Mouse (Mus musculus): ENCODE data around the gene Cnbp. TPM values are rescaled to one million over a fixed set of nuclear protein-coding genes. Genes with fewer than 3 reads are reported as not detected.

Gene Cnbp
- polyA plus RNA-seq (2012; rRNA removed), result 256 and 292 TPM in 2 replicates

DNA sequence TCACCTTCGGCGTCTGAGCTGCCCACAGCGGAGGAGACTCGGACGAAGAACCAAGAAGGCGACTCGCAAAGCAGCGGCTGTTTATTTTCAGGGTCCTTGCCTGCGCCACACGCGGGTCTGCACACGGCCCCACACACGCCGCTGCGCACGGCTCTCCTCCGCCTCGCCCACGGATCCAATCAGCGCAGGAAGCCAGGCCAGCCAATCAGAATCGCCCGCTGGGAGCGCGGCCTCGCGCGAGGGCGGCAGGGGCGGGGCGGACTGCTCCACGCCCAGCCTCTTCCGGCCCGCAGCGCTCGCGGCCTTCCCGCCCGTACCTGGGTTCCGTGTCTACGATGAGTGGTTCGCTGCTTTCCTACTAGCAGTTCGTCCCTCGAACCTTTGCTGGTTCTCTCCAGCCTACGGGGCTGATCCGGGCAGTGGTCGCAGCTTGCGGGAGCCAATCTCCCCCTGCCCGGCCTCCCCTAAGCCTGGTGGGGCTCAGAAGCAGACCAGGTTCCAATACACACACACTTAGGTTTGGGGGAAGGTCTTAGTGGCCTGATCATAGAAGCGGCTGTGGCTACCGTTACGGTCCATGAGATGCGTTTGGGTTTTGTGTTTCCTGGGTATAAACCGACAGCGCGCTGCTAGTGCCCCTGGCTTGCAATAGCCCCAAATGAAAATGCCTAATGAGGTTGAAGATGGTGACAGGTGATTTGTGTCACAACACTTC, at the start of gene Cnbp:
TSS of gene Cnbp (minus strand) at position 207 of the 715 bp plus-strand sequence.
- DNase-seq (ENCODE audit: low read depth), result no peak

DNA sequence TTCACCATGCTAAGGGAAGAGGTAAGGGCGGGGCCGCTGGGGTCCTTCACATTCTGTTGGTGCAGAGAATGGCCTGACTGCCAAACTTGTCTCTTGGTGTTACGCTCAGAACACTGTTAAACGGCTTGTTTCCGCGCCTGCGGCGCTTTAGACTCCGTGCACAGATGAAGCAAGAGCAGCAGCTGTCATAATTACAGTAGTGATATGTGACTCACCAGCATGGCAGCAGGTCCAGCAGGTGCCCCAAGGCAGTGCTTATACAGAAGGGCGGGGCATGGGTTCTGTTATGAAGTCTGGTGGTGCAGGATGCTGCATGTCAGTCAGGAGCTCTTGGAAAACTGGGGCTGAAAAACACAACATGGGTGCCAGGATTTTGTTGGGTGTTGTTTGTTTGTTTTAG, 47.1 kb upstream of the Cnbp start:
- DNase-seq (ENCODE audit: low read depth), result peak; percentile 69

DNA sequence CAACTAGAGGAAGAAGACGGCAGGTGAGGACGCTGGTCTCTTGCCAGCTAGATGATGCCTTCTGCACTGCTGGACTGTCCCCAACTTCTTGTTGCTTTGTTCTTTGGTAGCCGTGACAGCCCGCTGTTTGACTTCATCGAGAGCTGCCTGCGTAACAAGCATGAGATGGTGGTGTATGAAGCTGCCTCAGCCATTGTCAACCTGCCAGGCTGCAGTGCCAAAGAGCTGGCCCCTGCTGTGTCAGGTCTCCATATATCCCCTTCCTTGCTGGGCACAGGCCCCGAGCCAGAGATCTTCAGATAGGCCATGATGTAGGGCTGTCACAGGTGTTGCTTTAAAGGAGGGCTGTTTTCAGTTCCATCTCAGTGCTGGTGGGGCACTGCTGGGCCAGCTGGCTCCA, 43.0 kb upstream of the Cnbp start:
- DNase-seq (ENCODE audit: low read depth), result no peak

- DNase-seq (ENCODE audit: low read depth), result peak; percentile 72
Observed at GRCm38 (mm10) chr6:87887594-87888233, 36.8 kb upstream of the Cnbp start, which contains the start of gene Copg1. Gene Copg1, plus strand, starts transcription at chr6:87887814.

DNA sequence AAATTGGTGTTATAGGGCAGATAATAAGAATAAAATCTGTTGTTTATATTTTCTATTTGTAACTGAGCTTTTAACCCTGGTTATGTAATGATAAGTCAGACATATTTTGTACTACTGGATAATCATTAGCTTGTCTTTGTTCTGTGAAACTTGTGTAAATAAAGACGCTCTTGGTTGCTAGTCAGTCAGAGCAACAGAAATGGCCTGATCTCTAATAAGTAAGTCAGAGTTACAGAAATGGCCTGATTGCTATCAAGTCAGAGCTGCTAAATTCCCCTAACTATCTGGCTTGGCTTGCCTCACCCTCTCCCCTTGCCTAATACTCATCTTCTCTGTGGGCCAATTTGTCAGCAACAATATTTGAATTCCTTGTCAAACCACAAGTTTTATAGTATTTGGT, 35.8 kb upstream of the Cnbp start:
- no peak for DNase-seq (ENCODE audit: low read depth)

- DNase-seq (ENCODE audit: low read depth), result no peak
Observed at GRCm38 (mm10) chr6:87882816-87883215, 31.9 kb upstream of the Cnbp start.

DNA sequence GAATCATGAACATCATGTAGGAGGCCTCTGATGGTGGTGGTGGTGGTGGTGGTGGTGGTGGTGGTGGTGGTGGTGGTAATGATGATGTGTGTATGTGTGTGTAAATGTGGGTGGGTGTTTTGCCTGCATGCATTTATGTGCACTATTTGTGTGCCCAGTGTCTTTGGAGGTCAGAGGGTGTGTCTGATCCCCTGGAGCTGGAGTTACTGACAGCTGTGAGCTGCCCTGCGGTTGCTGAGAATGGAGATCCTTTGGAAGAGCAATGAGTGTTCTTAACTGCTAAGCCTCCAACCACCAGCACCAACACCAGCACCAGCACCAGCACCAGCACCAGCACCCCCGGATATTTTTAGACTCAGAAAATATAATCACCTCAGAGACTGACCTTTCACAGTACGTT, 31.3 kb upstream of the Cnbp start:
- no peak for DNase-seq (ENCODE audit: low read depth)

- DNase-seq (ENCODE audit: low read depth), result no peak
Observed at GRCm38 (mm10) chr6:87879628-87880027, 28.7 kb upstream of the Cnbp start.

- DNase-seq (ENCODE audit: low read depth), result no peak
Observed at GRCm38 (mm10) chr6:87879010-87879409, 28.1 kb upstream of the Cnbp start.

DNA sequence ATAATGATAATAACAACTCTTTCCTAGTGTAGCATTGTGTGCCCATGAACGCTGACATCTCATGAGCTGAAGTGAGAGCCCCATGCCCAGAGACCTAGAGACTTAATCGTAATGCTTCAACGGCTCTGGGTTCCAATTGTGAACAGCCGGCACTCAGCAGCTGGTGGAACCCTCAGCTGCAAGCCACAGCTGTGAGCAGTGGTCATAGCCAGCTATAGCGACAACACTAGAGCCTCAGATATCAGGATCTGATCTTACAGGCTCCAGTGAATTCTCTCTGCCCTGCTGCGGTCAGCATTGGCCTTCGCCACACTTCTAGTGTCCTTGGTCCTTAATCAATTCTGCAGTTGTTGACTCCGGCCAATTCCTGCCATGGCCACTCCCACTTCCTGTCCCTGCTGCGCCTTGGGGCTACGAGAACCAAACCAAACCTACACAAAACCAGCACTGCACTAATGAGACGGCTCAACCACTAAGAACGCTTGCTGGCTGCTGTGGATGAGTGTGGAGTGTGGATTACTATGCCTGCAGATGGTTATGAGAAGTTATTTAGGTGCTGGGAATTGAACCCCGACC, 25.2 kb upstream of the Cnbp start:
- DNase-seq (ENCODE audit: low read depth), result no peak

DNA sequence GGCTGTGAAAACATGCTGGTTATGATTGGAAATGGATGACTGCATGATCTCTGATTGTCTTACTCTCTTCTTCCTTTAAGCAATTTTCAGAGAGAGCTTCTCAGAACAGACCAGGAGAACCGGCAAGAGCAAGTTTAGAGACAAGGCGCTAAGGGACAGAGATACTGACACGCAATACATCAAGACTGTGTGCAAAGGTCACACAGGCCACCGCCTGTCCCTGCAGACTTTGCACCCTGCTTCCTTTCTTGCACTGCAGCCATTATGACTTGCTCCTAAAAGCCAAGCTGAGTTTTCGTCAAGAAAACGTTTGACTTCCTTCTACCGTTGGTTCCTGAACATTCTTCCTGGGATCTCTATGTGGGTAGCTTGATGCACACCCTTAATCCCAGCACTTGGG, 24.7 kb upstream of the Cnbp start:
- DNase-seq (ENCODE audit: low read depth), result no peak

DNA sequence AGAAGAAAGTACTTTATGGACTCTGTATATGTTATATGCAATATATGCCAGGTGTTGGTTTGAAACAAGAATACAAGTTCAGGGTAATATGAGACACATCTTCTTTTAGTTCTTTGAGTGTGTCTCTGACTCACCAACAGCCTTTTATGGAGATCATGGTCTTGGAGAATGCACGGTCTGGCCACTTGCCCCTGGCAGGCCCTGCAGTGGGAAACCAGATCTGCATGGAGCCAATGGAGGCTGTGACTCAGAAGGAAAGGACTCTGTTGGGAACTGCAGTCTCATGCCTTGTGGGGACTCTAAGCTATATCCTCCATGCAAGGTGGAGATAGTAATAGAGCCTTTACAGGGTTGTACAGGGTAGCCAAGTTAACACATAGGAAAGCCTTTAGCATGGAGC, 24.2 kb upstream of the Cnbp start:
- no peak for DNase-seq (ENCODE audit: low read depth)

- no peak for DNase-seq (ENCODE audit: low read depth)
Observed at GRCm38 (mm10) chr6:87873963-87874362, 23.1 kb upstream of the Cnbp start.

DNA sequence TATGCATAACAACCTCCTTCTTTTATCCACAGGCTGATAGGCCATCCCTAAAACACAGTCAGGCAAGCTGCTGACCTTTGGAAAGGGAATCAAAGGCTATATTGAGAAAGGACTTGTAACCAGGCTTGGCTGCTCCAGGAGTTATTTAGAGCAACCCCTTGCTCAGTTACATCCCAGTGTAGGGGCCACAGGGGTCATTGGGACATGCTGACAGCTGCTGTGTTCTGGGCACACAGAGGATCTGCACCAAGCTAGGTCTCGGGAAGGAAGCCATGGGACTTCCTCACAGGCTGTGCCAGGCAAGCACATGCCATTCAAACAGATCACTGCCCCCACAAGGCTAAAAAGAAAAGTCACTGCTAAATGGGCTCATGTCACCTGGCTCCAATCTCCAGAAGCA, 22.2 kb upstream of the Cnbp start:
- DNase-seq (ENCODE audit: low read depth), result no peak

DNA sequence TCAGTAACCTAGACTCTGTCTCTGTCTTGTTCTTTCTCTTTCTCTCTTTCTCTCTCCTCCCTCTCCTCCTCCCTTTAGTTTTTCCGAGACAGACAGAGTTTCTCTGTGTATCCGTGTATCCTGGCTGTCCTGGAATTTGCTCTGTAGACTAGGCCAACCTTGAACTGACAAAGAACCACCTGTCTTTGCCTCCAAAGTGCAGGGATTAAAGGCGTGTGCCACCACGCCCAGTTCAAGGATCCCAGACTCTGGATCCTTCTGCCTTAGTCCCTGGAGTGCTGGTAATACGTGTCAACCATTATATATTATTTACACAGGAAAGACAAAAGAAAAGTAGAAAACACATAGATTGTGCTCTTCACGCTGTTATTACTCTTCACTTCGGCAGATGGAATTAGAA, 20.3 kb upstream of the Cnbp start:
- no peak for DNase-seq (ENCODE audit: low read depth)

- no peak for DNase-seq (ENCODE audit: low read depth)
Observed at GRCm38 (mm10) chr6:87870440-87870839, 19.5 kb upstream of the Cnbp start.

- DNase-seq (ENCODE audit: low read depth), result no peak
Observed at GRCm38 (mm10) chr6:87868871-87869506, 18.1 kb upstream of the Cnbp start.

DNA sequence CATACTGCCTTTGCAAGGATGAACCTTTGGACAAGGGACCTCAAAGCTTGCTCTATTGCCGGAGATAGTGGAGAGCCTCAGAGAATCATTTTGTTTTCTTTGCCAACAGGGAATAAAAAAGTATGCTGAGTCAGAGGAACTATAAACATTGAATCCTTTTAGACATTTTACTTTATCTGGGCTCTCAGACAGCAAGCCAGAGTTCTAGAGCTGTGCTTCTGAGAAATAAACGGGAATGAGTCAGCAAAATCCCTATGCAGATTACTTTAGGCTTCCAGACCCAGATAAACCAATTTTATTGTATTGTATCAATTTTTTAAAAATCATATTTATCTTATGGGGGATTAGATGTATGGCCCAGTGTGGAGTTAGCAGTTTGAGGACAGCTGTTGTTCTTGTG, 16.4 kb upstream of the Cnbp start:
- no peak for DNase-seq (ENCODE audit: low read depth)

GRCm38 (mm10) chr6:87866211-87866610, 15.3 kb upstream of the Cnbp start:
- DNase-seq (ENCODE audit: low read depth), result no peak

DNA sequence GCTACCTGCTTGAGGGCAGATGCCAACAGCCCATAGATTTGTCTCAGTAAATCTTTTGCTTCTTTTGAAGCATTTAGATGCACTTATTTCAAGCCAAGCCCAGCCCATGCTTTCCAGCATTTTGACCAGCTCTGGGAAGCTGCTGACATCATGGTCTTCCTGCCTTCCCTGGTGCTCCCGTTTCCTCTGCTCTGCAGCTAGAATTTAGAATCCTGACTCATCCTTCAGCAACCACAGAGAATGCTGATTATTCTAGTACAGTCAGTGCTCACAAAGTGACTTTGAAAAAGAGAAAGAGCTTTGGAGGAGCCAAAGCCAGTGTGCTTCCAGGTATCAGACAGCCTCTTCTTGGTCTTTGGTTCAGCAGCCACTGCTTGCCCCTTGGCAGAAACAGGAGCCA, 6.2 kb upstream of the Cnbp start:
- DNase-seq (ENCODE audit: low read depth), result no peak

- no peak for DNase-seq (ENCODE audit: low read depth)
Observed at GRCm38 (mm10) chr6:87853446-87853845, 2.5 kb upstream of the Cnbp start.

GRCm38 (mm10) chr6:87851871-87852270, 965 bp upstream of the Cnbp start:
- no peak for DNase-seq (ENCODE audit: low read depth)
